Mouse (Mus musculus) heart, adult 8-10 months (tissue): ENCODE data around the gene Zfp91. TPM values are rescaled to one million over a fixed set of nuclear protein-coding genes. Genes with fewer than 3 reads are reported as not detected.
"Not testable (repeated sequence)": the region's sequence is repeated elsewhere in the genome, so short reads cannot be mapped to it uniquely, and the experiment has no call there.

Experiments
- DNase-seq: peaks from one replicate; pipeline ENCODE4 v3.0.0; 2022; ENCODE audit warnings: low spot score
- total RNA-seq, 4 experiments: library from RNA; stranded (reverse); gene quantifications; 2 replicates each; pipeline ENCODE4 v1.2.4; 2022

The Zfp91 gene
- total RNA-seq, 4 experiments from 2014 or later, result 75.1 to 88.7 (median 81.0) TPM

DNA sequence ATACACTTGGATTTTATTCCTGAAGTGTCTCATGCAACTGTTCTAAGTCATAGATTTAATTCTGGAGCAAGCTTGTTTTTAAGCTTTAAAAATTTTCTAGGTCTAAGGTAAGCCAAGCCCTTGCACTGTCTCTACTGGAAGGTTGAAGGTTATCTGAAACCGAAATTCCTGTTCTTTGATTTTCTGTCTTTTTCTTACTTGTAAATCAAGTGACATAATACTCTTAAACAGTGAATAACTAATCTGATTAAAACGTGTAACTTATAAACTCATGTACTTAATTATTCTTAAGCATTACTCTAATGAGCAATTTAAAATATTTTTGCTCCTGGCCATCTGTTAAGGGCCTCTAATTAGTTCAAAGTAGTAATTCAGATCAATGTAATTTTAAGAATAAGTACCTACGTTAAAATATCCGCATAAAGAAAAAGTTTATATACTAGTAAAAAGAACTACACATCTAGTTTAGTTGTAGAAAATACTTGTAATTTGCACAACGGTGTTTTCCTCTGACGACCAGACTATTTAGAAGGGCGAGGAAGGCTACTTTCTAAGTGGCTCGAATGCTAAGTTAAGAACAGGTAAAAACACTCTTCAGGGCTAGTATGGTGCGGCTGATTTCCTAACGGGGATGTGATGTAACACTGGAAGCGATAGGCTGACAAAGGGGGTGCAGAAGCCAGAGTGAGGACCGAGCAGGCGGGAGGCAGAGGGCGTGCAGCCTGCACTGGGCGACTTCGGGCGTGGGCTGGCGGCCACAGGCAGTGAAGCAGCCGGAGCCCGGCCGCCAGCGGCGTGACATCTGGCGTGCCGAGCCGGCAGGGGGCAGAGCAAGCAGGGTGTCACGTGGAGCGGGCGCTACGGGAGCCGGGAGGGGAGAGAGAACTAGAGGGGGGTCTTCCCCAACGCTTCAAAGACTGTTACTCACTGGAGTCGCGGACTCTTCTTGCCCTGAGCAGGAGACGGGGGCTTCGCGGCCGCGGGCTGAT, 1.6 kb downstream of the Zfp91 start:
- peak; percentile 94 for DNase-seq

DNA sequence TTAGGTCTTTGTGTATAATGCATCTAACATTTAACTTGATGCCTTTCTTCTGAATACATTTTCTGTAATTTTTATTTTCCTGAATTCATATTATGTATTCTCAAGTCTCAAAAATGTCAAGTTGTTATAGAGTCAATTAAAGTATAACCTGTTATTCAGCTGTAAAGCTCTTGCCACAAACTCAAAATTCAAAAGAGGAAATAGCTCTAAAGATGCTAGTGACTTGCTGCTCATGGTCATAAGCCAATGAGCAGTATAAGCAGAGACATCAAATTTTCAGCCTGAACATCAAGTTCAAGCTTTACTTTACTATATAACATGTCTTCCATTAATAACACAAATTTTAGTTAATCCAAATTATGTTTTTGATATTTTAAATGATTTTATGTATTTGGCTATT, 3.6 kb downstream of the Zfp91 start:
- DNase-seq, result no peak

DNA sequence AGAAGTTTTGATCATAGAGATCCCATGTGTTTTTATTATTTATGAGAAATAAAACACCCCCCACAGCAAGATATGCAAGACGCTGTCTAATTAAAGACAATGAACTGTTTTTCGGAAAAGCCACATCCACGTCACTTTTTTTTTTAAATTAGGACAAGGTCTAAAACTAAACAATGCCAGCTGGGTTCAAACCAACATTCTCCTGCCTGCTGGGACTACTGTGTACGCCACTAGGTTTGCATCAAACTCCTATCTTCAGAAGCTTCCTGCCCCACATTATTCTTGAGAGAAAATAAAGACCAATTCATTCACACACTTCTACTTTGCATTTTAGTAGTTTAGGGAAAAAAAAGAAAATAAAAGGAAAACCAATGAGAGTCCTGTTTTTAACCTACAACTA, 8.2 kb downstream of the Zfp91 start:
- no peak for DNase-seq

DNA sequence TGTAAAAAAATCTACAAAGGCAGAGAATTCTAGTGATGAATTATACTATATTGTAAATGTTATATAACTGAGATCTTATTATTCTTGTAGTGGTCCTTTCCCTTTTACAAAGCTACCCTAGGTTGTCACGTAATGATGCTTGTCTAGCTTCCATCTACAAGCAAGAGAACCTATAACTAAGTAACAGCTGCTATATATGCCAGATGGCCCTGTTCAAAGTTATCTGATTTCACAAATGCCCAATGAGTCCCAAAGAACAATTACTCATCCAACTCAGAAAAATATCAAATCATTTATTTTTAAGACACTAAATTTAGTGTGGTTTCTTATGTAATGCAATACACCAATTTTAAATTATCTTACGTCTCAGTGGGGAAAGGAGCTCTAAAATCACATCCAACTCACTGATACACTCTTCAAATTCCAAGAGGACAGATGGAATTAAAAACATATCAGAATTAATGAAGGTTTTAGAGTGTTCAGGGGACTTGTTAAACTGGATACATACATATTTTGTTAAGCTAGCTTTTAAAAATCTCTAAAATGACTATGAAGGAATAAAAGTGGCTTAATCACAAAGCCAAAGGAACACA, 9.0 kb downstream of the Zfp91 start:
- no peak for DNase-seq

DNA sequence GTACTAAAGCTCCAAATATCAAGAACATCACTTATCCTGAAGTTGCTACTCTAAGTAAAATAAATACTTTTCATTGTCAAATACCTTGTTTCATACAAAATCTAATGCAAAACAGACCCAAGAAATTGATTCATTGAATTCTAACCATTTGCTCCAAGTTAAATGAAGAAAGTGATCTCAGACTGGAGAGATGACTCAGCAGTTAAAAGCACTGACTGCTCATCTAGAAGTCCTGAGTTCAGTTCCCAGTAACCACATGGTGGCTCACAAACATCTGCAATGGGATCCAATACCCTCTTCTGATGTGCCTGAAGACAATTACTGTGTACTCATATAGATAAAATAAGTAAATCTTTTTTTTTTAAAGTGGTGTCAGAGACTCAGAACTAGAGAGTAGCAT, 15.5 kb downstream of the Zfp91 start:
- no peak for DNase-seq

DNA sequence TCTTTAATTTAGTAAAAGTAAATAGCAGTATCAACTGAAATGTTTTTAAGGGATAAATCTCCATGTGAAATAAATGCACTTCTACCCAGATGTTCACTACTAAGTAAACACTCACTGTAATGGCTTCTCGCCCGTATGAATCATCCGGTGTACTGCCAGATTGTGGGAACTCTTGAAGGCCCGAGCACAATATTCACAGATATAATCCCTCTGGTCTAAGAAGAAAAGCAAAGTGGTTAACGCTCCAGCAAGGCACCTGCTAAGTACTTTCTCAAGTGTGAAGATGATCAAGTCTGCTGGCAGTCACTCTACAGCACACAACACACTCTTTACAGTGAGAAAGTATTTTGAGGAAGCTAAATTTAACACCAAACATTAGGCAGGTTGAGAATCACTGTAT, 25.0 kb downstream of the Zfp91 start:
- DNase-seq, result peak; percentile 55

DNA sequence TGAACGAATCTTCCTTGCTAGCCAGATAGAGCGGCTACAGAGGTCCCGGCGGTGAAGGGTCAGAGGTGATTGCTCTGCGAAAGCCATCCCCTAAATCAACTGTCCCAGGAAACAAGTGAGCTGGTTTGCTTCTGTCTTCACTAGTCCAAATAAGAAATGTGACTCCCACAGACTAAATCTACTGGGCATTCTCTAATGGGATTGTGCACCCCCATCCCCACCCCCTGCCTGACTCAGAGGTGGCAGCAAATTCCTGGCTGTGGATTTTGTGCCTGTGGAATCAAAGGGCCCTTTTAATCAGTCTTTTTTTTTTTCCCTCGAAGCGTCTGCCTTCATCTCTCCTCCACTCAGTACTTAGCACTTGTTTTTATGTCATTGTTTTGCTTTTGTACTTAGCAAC, 30.6 kb downstream of the Zfp91 start, which contains the start of gene Cntf:
Gene Cntf (minus strand): TSS at position 325 of the 400 bp plus-strand sequence.
- DNase-seq, result no peak

DNA sequence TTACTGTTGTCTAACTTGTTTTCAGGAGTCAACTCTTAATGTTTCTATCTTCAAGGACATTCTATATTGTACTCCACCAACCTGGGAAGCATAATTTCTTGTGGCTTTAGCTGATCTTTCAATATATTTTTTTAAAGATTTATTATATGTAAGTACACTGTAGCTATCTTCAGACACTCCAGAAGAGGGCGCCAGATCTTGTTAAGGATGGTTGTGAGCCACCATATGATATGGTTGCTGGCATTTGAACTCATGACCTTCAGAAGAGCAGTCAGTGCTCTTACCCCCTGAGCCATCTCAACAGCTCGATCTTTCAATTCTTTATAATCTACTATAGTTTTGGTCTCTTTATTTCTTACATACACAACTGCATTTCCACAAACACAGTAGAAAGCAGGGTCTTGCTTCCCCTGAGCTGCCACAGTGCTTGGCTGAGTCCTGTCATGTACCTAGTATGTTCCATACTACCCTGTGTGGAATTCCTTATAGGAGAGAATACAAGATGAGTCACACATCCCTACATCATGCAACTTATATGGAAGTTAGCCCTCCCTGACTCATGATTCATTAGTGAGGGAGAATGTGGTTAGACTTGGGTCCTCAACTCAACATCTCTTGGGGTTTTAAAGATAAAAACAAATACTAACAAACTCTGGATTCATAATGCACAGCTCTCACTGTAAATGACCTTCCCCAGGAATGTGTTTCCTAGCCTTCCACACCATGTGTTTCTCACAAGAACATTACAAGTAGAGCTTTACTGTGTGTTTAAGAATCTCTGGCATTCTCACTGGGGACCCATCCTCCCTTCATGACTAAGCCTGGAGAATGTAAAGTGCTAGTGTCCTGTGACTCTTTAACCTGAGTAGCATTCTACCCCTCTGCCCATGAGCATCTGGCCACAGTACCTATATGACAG, 33.5 kb downstream of the Zfp91 start:
- no peak for DNase-seq

DNA sequence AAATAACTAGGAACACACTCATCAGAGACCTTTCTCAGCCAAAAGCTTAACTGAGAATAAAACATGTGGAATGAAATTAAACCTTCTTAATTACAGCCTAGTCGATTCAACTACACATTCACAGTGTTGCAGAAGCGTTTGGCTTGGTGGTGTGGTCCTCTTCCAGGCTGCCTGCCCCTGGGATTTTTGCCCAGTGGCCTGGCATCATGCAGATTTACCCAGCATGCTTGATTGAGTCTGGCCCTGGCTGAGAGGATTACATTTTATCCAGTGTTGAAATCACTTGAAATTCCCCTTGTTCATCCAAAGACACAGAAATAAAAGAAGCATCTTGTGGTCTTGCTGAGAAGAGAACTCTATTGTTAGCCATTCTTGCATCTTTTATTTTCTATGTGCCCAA, 36.3 kb downstream of the Zfp91 start:
- DNase-seq, result peak; percentile 22

DNA sequence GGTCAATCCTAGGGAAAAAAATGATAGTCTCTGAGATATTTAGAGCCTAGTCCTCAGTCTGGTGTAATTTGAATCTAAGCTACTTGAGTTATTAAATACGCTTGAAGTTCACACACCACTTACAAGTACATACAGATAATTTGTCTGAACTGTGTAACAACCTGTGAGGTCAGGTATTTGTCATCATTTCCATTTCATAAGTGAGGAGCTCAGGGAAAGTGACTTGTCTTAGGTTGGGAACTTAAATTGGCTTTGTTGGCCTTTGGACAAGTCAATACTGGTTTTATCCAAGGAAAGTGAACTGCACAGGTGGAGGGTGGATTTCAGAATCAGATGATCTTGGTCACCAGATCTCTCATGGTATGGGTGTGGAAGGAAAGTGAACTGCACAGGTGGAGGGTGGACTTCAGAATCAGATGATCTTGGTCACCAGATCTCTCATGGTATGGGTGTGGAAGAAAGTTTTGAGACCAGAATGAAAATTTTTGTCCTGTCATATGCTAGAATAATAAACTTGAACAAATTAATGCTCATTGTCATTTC, 36.9 kb downstream of the Zfp91 start:
- no peak for DNase-seq

DNA sequence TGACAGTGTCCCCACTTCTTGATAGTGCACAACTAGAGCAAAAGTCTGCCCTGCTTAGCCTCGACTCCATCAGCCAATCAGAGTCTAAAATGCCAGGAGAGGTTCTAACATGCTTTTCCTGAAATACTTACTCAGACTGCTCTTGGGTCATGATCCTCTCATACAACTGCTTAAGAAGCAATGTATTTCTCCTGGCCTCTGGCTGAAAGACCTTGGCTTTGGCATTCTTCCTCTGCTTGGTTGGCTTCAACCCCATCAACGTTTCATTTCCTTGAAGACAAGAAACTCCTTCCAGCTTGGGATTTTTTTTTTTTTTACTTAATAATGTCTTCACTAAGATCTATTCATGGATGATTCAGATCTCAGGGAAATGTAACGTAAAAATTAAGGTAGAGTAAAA, 39.6 kb downstream of the Zfp91 start:
- no peak for DNase-seq

DNA sequence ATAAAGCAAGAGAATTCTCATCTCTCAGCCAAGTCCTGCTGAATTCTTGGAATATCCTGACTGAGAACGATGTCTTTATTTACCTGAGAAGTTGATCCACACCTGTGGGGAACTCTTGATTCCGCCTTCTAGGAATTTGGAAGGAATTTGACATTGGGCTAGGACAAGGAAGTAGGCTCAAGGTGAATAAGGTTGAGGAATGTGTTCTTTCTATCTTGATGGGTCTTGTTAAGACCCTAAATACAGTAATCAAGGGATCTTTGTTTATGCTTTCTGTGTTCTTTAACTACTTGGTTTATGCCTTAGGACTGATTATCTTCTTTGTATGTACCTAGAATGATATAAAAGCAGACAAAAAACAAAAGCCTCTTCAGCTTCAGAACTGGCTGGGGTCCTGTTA, 64.0 kb downstream of the Zfp91 start:
- DNase-seq, result no peak

DNA sequence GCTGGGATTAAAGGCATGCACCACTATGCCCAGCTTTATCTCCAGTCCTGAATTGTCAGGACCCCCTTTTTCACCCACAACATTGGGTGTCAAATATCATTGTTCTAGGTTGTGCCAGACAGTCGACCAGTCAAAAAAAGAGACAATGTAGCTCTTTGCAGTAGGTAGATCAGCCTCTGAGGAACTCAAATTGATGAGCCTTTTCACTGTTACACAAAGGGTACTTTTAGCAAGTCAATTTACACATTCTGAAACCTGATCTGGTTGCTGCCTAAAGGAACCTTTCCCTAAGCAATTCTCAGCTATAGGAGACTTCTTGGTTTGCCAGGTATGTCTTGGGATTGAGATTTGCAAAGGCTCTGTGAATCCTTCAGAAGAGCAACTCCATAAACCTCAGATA, 64.9 kb downstream of the Zfp91 start:
- DNase-seq, result no peak

DNA sequence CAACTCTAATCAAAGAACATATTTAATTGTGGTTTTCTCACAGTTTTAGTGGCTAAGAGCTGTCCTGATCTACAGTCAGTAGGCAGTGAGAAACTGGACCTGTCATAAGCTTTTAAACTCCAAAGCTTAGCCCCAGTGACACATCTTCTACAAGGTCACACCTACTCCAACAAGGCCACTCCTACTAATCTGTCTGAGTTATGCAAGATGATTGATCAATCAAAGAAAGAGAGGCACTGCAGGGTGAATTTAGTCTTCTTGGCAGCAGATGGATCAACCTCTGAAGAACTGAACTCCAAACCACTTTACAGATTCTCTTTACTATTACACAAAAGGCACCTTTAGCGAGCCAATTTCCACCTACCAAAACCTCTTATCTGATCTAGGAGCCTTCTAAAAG, 70.1 kb downstream of the Zfp91 start:
- no peak for DNase-seq

DNA sequence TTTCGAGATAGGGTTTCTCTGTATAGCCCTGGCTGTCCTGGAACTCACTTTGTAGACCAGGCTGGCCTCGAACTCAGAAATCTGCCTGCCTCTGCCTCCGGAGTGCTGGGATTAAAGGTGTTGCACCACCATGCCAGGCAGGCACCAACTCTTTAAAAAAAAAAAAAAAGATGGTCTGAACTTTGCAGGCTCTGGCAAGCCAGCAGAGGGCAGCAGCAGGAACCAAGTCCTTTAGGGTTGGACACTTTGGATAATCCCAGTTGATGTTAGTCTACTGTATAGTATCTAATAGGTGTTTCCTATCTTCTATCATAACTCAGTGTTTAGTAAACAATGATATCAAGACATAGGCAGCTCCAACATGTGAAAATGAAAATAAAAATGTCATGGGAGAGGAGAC, 73.6 kb downstream of the Zfp91 start:
- peak; percentile 26 for DNase-seq

DNA sequence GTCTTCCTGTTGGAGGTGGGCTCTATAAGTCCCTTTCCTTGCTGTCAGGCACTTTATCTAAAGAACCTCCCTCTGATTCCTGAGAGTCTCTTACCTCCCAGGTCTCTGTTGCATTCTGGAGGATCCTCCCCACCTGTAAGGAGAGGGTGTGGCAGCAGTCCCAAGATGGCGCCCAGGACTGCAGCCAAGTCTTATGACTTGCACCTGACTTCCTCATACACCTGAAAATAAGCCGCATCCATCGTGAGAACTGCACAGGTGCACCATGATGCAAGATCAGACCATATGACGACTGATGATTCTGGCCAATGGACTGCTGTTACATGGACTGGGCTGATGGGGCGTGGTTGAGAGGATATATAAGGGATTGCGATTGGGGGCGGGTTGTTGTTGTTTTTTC, 74.3 kb downstream of the Zfp91 start:
- not testable (repeated sequence) for DNase-seq

DNA sequence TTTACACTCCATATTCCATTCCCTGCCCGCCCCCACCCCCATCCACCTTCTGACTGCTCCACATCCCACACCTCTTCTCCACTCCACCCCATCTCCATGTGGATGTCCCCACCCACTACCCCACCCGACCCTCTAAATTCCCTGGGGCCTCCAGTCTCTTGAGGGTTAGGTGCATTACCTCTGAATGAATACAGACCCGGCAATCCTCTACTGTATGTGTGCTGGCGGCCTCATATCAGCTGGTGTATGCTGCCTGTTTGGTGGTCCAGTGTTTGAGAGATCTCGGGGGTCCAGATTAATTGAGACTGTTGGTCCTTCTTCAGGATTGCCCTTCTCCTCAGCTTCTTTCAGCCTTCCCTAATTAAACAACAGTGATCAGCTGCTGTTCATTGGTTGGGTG, 75.0 kb downstream of the Zfp91 start:
- not testable (repeated sequence) for DNase-seq

DNA sequence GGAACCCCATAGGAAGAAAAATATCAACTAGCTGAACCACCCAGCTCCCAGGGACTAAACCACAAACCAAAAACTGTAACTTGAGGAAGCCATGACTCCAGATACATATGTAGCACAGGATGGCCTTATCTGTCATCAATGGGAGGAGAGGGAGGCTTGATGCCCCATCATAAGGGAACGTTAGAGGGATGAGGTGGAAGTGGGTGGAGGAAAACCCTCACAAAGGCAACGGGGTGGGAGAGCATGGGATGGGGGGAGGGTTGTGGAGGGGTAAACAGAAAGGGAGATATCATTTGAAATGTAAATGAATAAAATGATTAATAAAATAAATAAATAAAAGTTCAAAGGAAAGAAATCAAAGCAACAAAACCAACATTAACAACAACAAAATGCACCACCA, 75.5 kb downstream of the Zfp91 start:
- DNase-seq, result no peak

DNA sequence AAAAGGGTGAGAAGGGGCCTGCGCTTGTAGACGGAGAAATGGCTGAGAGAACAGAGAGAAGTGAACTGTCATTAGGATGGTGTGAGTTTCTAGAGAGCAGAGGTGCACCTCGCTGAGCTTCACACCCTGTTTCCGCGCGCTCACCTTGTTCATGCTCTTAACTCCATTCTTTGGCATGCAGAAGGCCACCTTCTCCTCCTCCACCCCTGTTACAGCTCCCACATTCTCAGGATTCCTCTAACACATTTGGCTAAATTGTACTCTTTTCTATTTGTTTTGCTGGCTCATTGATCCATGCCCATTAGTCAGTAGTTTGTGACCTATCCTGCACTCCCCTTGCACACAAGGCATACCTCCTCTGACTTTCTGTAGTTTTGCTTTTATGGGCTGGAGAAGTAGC, 76.7 kb downstream of the Zfp91 start:
- no peak for DNase-seq
